In genomic region chr7:135539429-135539828, GRCm38 (mm10) we compare ENCODE assay signal across 12 mouse cellular contexts. TPM values are rescaled to one million over a fixed set of nuclear protein-coding genes. Genes with fewer than 3 reads are reported as not detected.
DNase-seq lines count a peak whose midpoint lies in the region; ATAC-seq and TF ChIP-seq lines count a peak whose summit lies in the region.
"Had no signal": no experiment of that assay in that cellular context is flagged by ENCODE, and none has a peak within 500 bp of the region (broad histone marks: within the 10 kb centered on the region; RNA-seq: fewer than 3 reads in every experiment).

No protein-coding gene starts in this region.

- no peak overlapping the region for H3K27ac ChIP-seq in heart, embryonic 13.5 days (replicated peaks)
- H3K27ac ChIP-seq in heart, embryonic 11.5 days (ENCODE audit: low read depth, low read length), result no peak overlapping the region
- H3K27ac ChIP-seq in neural tube, embryonic 13.5 days (replicated peaks), result no peak overlapping the region
- H3K27ac ChIP-seq in hindbrain, postnatal 0 days, result no peak overlapping the region
- H3K27ac ChIP-seq in neural tube, embryonic 15.5 days (replicated peaks), result no peak overlapping the region
- H3K27ac ChIP-seq in intestine, embryonic 15.5 days, result no peak overlapping the region
- H3K27ac ChIP-seq: kidney, embryonic 15.5 days had no signal

- H3K36me3 ChIP-seq in heart, embryonic 13.5 days, result no peaks in the 10 kb centered on the region
- H3K36me3 ChIP-seq in heart, embryonic 11.5 days (ENCODE audit: control insufficient read depth, insufficient read depth, low read length), result no peaks in the 10 kb centered on the region
- H3K36me3 ChIP-seq in neural tube, embryonic 13.5 days, result no peaks in the 10 kb centered on the region
- no peaks in the 10 kb centered on the region for H3K36me3 ChIP-seq in hindbrain, postnatal 0 days (ENCODE audit: insufficient read depth, low read length)
- no peaks in the 10 kb centered on the region for H3K36me3 ChIP-seq in neural tube, embryonic 15.5 days
- H3K36me3 ChIP-seq in intestine, embryonic 15.5 days, result no peaks in the 10 kb centered on the region
- H3K36me3 ChIP-seq: kidney, embryonic 15.5 days had no signal

- no peaks in the 10 kb centered on the region for H3K9me3 ChIP-seq in heart, embryonic 13.5 days
- H3K9me3 ChIP-seq in heart, embryonic 11.5 days (replicated peaks; ENCODE audit: control insufficient read depth, low read length), result no peaks in the 10 kb centered on the region
- H3K9me3 ChIP-seq in neural tube, embryonic 13.5 days, result no peaks in the 10 kb centered on the region
- no peaks in the 10 kb centered on the region for H3K9me3 ChIP-seq in hindbrain, postnatal 0 days (ENCODE audit: low read length)
- no peaks in the 10 kb centered on the region for H3K9me3 ChIP-seq in neural tube, embryonic 15.5 days (replicated peaks)
- no peaks in the 10 kb centered on the region for H3K9me3 ChIP-seq in intestine, embryonic 15.5 days
- H3K9me3 ChIP-seq: kidney, embryonic 15.5 days had no signal

- DNase-seq in neural tube, embryonic 10.5 days (ENCODE audit: extremely low spot score, low spot score), result no peak
- DNase-seq in hindbrain, postnatal 0 days (ENCODE audit: low spot score), result no peak
- DNase-seq in frontal cortex, postnatal 25 days (ENCODE audit: low spot score in 2 of 2), result no peak
- DNase-seq: lung, embryonic 14.5 days had no signal

- no peak overlapping the region for H3K9ac ChIP-seq in heart, embryonic 13.5 days
- H3K9ac ChIP-seq in heart, embryonic 11.5 days (ENCODE audit: low read depth, low read length), result no peak overlapping the region
- H3K9ac ChIP-seq in neural tube, embryonic 13.5 days, result no peak overlapping the region
- H3K9ac ChIP-seq in hindbrain, postnatal 0 days (replicated peaks; ENCODE audit: low read length), result no peak overlapping the region
- no peak overlapping the region for H3K9ac ChIP-seq in neural tube, embryonic 15.5 days (replicated peaks)
- H3K9ac ChIP-seq in intestine, embryonic 15.5 days, result no peak overlapping the region
- H3K9ac ChIP-seq: kidney, embryonic 15.5 days; lung, embryonic 14.5 days had no signal

- no peak for TF ChIP-seq CTCF in hindbrain, postnatal 0 days (IDR thresholded peaks at IDR 0.05; ENCODE audit: low read depth)

- no peak for ATAC-seq in heart, embryonic 13.5 days (ENCODE audit: extremely low read depth, insufficient number of reproducible peaks, low FRiP score, low TSS enrichment)
- no peak for ATAC-seq in heart, embryonic 11.5 days (replicated peaks; ENCODE audit: insufficient number of reproducible peaks, low FRiP score, low TSS enrichment)
- no peak for ATAC-seq in neural tube, embryonic 13.5 days (ENCODE audit: low read depth)
- ATAC-seq in hindbrain, postnatal 0 days, result no peak
- no peak for ATAC-seq in neural tube, embryonic 15.5 days (ENCODE audit: low FRiP score)
- no peak for ATAC-seq in intestine, embryonic 15.5 days

- H3K27me3 ChIP-seq in heart, embryonic 13.5 days (replicated peaks), result peaks cover 63% of the 10 kb centered on the region
- peaks cover 34% of the 10 kb centered on the region for H3K27me3 ChIP-seq in heart, embryonic 11.5 days (ENCODE audit: control insufficient read depth, insufficient read depth, low read length)
- H3K27me3 ChIP-seq in neural tube, embryonic 13.5 days, result peaks cover 23% of the 10 kb centered on the region
- no peaks in the 10 kb centered on the region for H3K27me3 ChIP-seq in hindbrain, postnatal 0 days (ENCODE audit: insufficient read depth, low read length)
- peaks cover 7% of the 10 kb centered on the region; the same call in 1 of the 2 replicates for H3K27me3 ChIP-seq in neural tube, embryonic 15.5 days (replicated peaks)
- 0 out of 2 replicates have a peak, but pooled peaks cover 2% of the 10 kb centered on the region for H3K27me3 ChIP-seq in intestine, embryonic 15.5 days (replicated peaks)

- H3K4me2 ChIP-seq in heart, embryonic 13.5 days, result peak overlapping the region; percentile 94
- no peak overlapping the region for H3K4me2 ChIP-seq in heart, embryonic 11.5 days
- H3K4me2 ChIP-seq in neural tube, embryonic 13.5 days, result peak overlapping the region; percentile 87
- H3K4me2 ChIP-seq in hindbrain, postnatal 0 days (ENCODE audit: low read depth, low read length), result peak overlapping the region; percentile 87
- peak overlapping the region; percentile 91 for H3K4me2 ChIP-seq in neural tube, embryonic 15.5 days
- no peak overlapping the region for H3K4me2 ChIP-seq in intestine, embryonic 15.5 days (replicated peaks)
- H3K4me2 ChIP-seq: kidney, embryonic 15.5 days had no signal

- H3K4me3 ChIP-seq in heart, embryonic 13.5 days, result peak overlapping the region; percentile 70; the same call in 1 of the 2 replicates
- H3K4me3 ChIP-seq in heart, embryonic 11.5 days (ENCODE audit: low read depth, low read length), result no peak overlapping the region
- H3K4me3 ChIP-seq in neural tube, embryonic 13.5 days, result no peak overlapping the region
- no peak overlapping the region for H3K4me3 ChIP-seq in hindbrain, postnatal 0 days (ENCODE audit: low read length)
- H3K4me3 ChIP-seq in neural tube, embryonic 15.5 days (replicated peaks), result peak overlapping the region; percentile 80
- no peak overlapping the region for H3K4me3 ChIP-seq in intestine, embryonic 15.5 days (replicated peaks)
- H3K4me3 ChIP-seq: kidney, embryonic 15.5 days had no signal

- peaks cover 7% of the 10 kb centered on the region; the same call in 1 of the 2 replicates for H3K4me1 ChIP-seq in heart, embryonic 13.5 days
- H3K4me1 ChIP-seq in heart, embryonic 11.5 days (ENCODE audit: control insufficient read depth, insufficient read depth, low read length), result 0 out of 2 replicates have a peak, but pooled peaks cover 3% of the 10 kb centered on the region
- H3K4me1 ChIP-seq in neural tube, embryonic 13.5 days (replicated peaks), result peaks cover 15% of the 10 kb centered on the region
- H3K4me1 ChIP-seq in hindbrain, postnatal 0 days (ENCODE audit: insufficient read depth, low read length), result peaks cover 3% of the 10 kb centered on the region; the same call in 1 of the 2 replicates
- peaks cover 23% of the 10 kb centered on the region for H3K4me1 ChIP-seq in neural tube, embryonic 15.5 days
- peaks cover 9% of the 10 kb centered on the region for H3K4me1 ChIP-seq in intestine, embryonic 15.5 days (replicated peaks)

- 55% methylated on average over 2 of the region's 2 CpGs for WGBS in heart, embryonic 13.5 days
- 57% methylated on average over 2 of the region's 2 CpGs for WGBS in heart, embryonic 11.5 days (ENCODE audit: insufficient replicate concordance)
- WGBS in neural tube, embryonic 13.5 days, result 90% methylated on average over 2 of the region's 2 CpGs
- WGBS in hindbrain, postnatal 0 days, result 90% methylated on average over 2 of the region's 2 CpGs
- WGBS in neural tube, embryonic 15.5 days, result 79% methylated on average over 2 of the region's 2 CpGs
- WGBS in intestine, embryonic 15.5 days, result 73% methylated on average over 2 of the region's 2 CpGs

RNA-seq across cellular contexts. Expression of gene Ptpre, which starts 2.1 kb away (rescaled TPM):
- 2.7 and 3.1 TPM in 2 replicates for polyA plus RNA-seq in heart, embryonic 13.5 days (2015; fragmentation: Nextera tagmentation; extraction: Ambion mirVana)
- polyA plus RNA-seq in heart, embryonic 11.5 days (2014; fragmentation: Nextera tagmentation; extraction: Ambion mirVana), result 1.3 and 1.7 TPM in 2 replicates
- polyA plus RNA-seq in neural tube, embryonic 13.5 days (2015; fragmentation: Nextera tagmentation; extraction: Ambion mirVana), result 4.1 and 5.3 TPM in 2 replicates
- total RNA-seq in hindbrain, postnatal 0 days (2014; rRNA removed), result 12.4 and 13.5 TPM in 2 replicates
- polyA plus RNA-seq in hindbrain, postnatal 0 days (2015; fragmentation: Nextera tagmentation; extraction: Ambion mirVana), result 8.0 and 8.2 TPM in 2 replicates
- 10.0 and 11.0 TPM in 2 replicates for polyA plus RNA-seq in neural tube, embryonic 15.5 days (2015; fragmentation: Nextera tagmentation; extraction: Ambion mirVana)
- polyA plus RNA-seq in intestine, embryonic 15.5 days (2015; fragmentation: Nextera tagmentation; extraction: Ambion mirVana), result 2.4 and 2.6 TPM in 2 replicates

RNA-seq across cellular contexts. Expression of gene Clrn3, which starts 11.0 kb away (rescaled TPM):
- polyA plus RNA-seq in heart, embryonic 13.5 days (2015; fragmentation: Nextera tagmentation; extraction: Ambion mirVana), result not detected in 2 replicates
- polyA plus RNA-seq in heart, embryonic 11.5 days (2014; fragmentation: Nextera tagmentation; extraction: Ambion mirVana), result not detected in 2 replicates
- polyA plus RNA-seq in neural tube, embryonic 13.5 days (2015; fragmentation: Nextera tagmentation; extraction: Ambion mirVana), result 0.11 TPM in 1 of 2 replicates, not detected in the other
- total RNA-seq in hindbrain, postnatal 0 days (2014; rRNA removed), result not detected in 2 replicates
- polyA plus RNA-seq in hindbrain, postnatal 0 days (2015; fragmentation: Nextera tagmentation; extraction: Ambion mirVana), result not detected in 2 replicates
- polyA plus RNA-seq in neural tube, embryonic 15.5 days (2015; fragmentation: Nextera tagmentation; extraction: Ambion mirVana), result 1.5 TPM in 1 of 2 replicates, not detected in the other
- 28.1 and 30.2 TPM in 2 replicates for polyA plus RNA-seq in intestine, embryonic 15.5 days (2015; fragmentation: Nextera tagmentation; extraction: Ambion mirVana)
- total RNA-seq: left cerebral cortex, adult 8-10 months had no signal
- polyA plus RNA-seq: forebrain, embryonic 11.5 days; lung, embryonic 14.5 days had no signal

Comparison
In these comparisons a context has a peak if more than half of its experiments do, and no peak if none do; other contexts are left out.
1. H3K4me2 ChIP-seq: peak in heart, embryonic 13.5 days (single experiment), neural tube, embryonic 13.5 days (single experiment), hindbrain, postnatal 0 days (single experiment) and neural tube, embryonic 15.5 days (single experiment); none in heart, embryonic 11.5 days (single experiment) and intestine, embryonic 15.5 days (single experiment).
2. H3K4me3 ChIP-seq: peak in heart, embryonic 13.5 days (single experiment) and neural tube, embryonic 15.5 days (single experiment); none in heart, embryonic 11.5 days (single experiment), neural tube, embryonic 13.5 days (single experiment), hindbrain, postnatal 0 days (single experiment) and intestine, embryonic 15.5 days (single experiment).
3. RNA of gene Clrn3, which starts 11.0 kb away (polyA plus RNA-seq): 28.1 to 30.2 TPM in intestine, embryonic 15.5 days; 0.11 TPM in neural tube, embryonic 13.5 days, 1.5 TPM in neural tube, embryonic 15.5 days, not detected in heart, embryonic 13.5 days, not detected in heart, embryonic 11.5 days and not detected in hindbrain, postnatal 0 days; every median in the first group is over 10 times any median in the second.